Mouse (Mus musculus) brain, embryonic 14.5 days (tissue): Measurements from ENCODE around the gene Ebpl.

Source experiments
- CTCF ChIP-seq: fragments of 200-500 bp; IDR thresholded peaks from 2 replicates; pipeline ENCODE4 v1.5.1; 2012; ENCODE audit warnings: inconsistent platforms, mild to moderate bottlenecking, moderate library complexity, borderline replicate concordance; ENCODE audit not compliant: insufficient read depth, insufficient read length; ENCODE audit errors: extremely low read depth
- POLR2A ChIP-seq: fragments of 200-500 bp; IDR thresholded peaks from 2 replicates; pipeline ENCODE4 v1.6.1; 2012; ENCODE audit warnings: mild to moderate bottlenecking, inconsistent platforms, borderline replicate concordance; ENCODE audit not compliant: poor library complexity, insufficient read depth, insufficient read length, severe bottlenecking; ENCODE audit errors: extremely low read depth

- no peak for TF ChIP-seq CTCF
- TF ChIP-seq POLR2A: no peak
These were observed 37.5 kb downstream of the Ebpl start for GRCm38 (mm10) chr14:61322740-61323139.
